13 mouse cellular contexts compared by ENCODE assay signal in the genomic region with DNA sequence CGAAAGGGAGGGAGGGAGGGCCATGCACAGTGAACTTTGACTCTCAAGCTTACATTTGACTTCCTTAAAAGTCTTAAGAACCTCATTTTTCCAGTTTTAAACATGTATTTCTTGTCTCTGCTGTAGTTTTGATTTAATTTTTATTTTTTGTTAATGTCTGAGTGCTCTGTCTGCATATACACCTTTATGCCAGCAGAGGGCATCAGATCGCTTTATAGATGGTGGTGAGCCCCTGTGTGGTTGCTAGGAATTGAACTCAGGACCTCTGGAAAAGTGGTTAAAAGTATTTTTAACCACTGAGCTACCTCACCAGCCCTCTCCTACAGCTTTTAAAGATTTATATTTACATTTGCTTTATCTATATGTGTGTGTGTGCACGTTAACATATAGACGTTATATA.
DNase-seq lines count a peak whose midpoint lies in the region; ATAC-seq and TF ChIP-seq lines count a peak whose summit lies in the region.
"Had no signal": no experiment of that assay in that cellular context is flagged by ENCODE, and none has a peak within 500 bp of the region (broad histone marks: within the 10 kb centered on the region; RNA-seq: fewer than 3 reads in every experiment).

No protein-coding gene starts in this region.

- no peak for DNase-seq in kidney, adult 2 months
- DNase-seq in kidney, postnatal 10 days, result no peak
- peak; percentile 47 for DNase-seq in midbrain, embryonic 14.5 days
- DNase-seq in midbrain, embryonic 11.5 days (ENCODE audit: low spot score, missing footprints), result no peak
- no peak for DNase-seq in ES-E14 (ENCODE audit: low read depth, low spot score)
- peak; percentile 61 for DNase-seq in induced T-regulatory cell, adult 2 months (ENCODE audit: low read depth)
- DNase-seq in left cerebral cortex, adult 8-10 months (ENCODE audit: low spot score in 2 of 2), result no peak
- DNase-seq in urinary bladder, adult 2 months (ENCODE audit: low spot score), result no peak
- DNase-seq: cerebellum, postnatal 36 days; gastrocnemius, postnatal 14 days; kidney, adult 18-20 months; liver, embryonic 13.5 days had no signal

- ATAC-seq in midbrain, embryonic 14.5 days (ENCODE audit: low FRiP score, low TSS enrichment), result no peak
- no peak for ATAC-seq in midbrain, embryonic 11.5 days (ENCODE audit: low FRiP score)
- ATAC-seq: midbrain, embryonic 13.5 days had no signal

- no peaks in the 10 kb centered on the region for H3K27me3 ChIP-seq in kidney, adult 2 months (replicated peaks; ENCODE audit: control insufficient read depth, insufficient read depth, low read length)
- no peaks in the 10 kb centered on the region for H3K27me3 ChIP-seq in midbrain, embryonic 14.5 days (ENCODE audit: control insufficient read depth, insufficient read depth, low read length)
- no peaks in the 10 kb centered on the region for H3K27me3 ChIP-seq in midbrain, embryonic 11.5 days (ENCODE audit: control insufficient read depth, insufficient read depth, low read length)
- H3K27me3 ChIP-seq: liver, embryonic 13.5 days; midbrain, embryonic 13.5 days had no signal

- no peak overlapping the region for H3K9ac ChIP-seq in midbrain, embryonic 14.5 days (replicated peaks; ENCODE audit: low read length)
- no peak overlapping the region for H3K9ac ChIP-seq in midbrain, embryonic 11.5 days (ENCODE audit: low read length)
- H3K9ac ChIP-seq in ES-E14 (ENCODE audit: insufficient read depth, low read depth, low read length, poor library complexity, severe bottlenecking), result no peak overlapping the region
- H3K9ac ChIP-seq: liver, embryonic 13.5 days; midbrain, embryonic 13.5 days had no signal

- H3K36me3 ChIP-seq in kidney, adult 2 months (ENCODE audit: control insufficient read depth, insufficient read depth, low read length), result no peaks in the 10 kb centered on the region
- no peaks in the 10 kb centered on the region for H3K36me3 ChIP-seq in midbrain, embryonic 14.5 days (ENCODE audit: control insufficient read depth, insufficient read depth, low read length)
- no peaks in the 10 kb centered on the region for H3K36me3 ChIP-seq in midbrain, embryonic 11.5 days (ENCODE audit: control insufficient read depth, insufficient read depth, low read length)
- H3K36me3 ChIP-seq in ES-E14 (ENCODE audit: control insufficient read depth, insufficient read depth, low read length, poor library complexity, severe bottlenecking), result no peaks in the 10 kb centered on the region
- H3K36me3 ChIP-seq: liver, embryonic 13.5 days; midbrain, embryonic 13.5 days had no signal

- 76% methylated on average over 4 of the region's 4 CpGs for WGBS in kidney, adult 2 months
- WGBS in midbrain, embryonic 14.5 days, result 76% methylated on average over 4 of the region's 4 CpGs
- 80% methylated on average over 4 of the region's 4 CpGs for WGBS in midbrain, embryonic 11.5 days

- no peak overlapping the region for H3K27ac ChIP-seq in kidney, adult 2 months (ENCODE audit: insufficient read depth, low read depth, low read length)
- no peak overlapping the region for H3K27ac ChIP-seq in midbrain, embryonic 14.5 days (replicated peaks; ENCODE audit: low read depth, low read length)
- H3K27ac ChIP-seq in midbrain, embryonic 11.5 days (ENCODE audit: low read depth, low read length), result no peak overlapping the region
- H3K27ac ChIP-seq in ES-E14 (ENCODE audit: insufficient read depth, low read depth, low read length, poor library complexity, severe bottlenecking), result no peak overlapping the region
- H3K27ac ChIP-seq: liver, embryonic 13.5 days; midbrain, embryonic 13.5 days had no signal

- peak; percentile 30; the same call in 1 of the 2 replicates for TF ChIP-seq CTCF in kidney, adult 2 months (conservative IDR thresholded peaks at IDR 0.05; ENCODE audit: insufficient read depth, insufficient read length, low read depth, low read length)

- H3K9me3 ChIP-seq in midbrain, embryonic 14.5 days (ENCODE audit: control insufficient read depth, low read length), result no peaks in the 10 kb centered on the region
- H3K9me3 ChIP-seq in midbrain, embryonic 11.5 days (ENCODE audit: control insufficient read depth, low read length), result no peaks in the 10 kb centered on the region
- no peaks in the 10 kb centered on the region for H3K9me3 ChIP-seq in ES-E14 (ENCODE audit: control insufficient read depth, insufficient read depth, low read depth, low read length)
- H3K9me3 ChIP-seq: liver, embryonic 13.5 days; midbrain, embryonic 13.5 days had no signal

- TF ChIP-seq POLR2A in kidney, adult 2 months (IDR thresholded peaks at IDR 0.05; ENCODE audit: low read depth, low read length), result no peak

- no peaks in the 10 kb centered on the region for H3K4me1 ChIP-seq in kidney, adult 2 months (ENCODE audit: control insufficient read depth, insufficient read depth, low read length)
- H3K4me1 ChIP-seq in midbrain, embryonic 14.5 days (ENCODE audit: control insufficient read depth, insufficient read depth, low read length), result no peaks in the 10 kb centered on the region
- no peaks in the 10 kb centered on the region for H3K4me1 ChIP-seq in midbrain, embryonic 11.5 days (ENCODE audit: control insufficient read depth, insufficient read depth, low read length)
- no peaks in the 10 kb centered on the region; a peak in 1 of 4 replicates for H3K4me1 ChIP-seq in ES-E14 (ENCODE audit: control insufficient read depth in 2 of 2, insufficient read depth in 2 of 2, low read length in 2 of 2, poor library complexity in 1 of 2)

- H3K4me3 ChIP-seq in kidney, adult 2 months (ENCODE audit: insufficient read depth, low read depth, low read length), result no peak overlapping the region
- no peak overlapping the region for H3K4me3 ChIP-seq in midbrain, embryonic 14.5 days (replicated peaks; ENCODE audit: low read depth, low read length)
- H3K4me3 ChIP-seq in midbrain, embryonic 11.5 days (ENCODE audit: low read depth, low read length), result no peak overlapping the region
- H3K4me3 ChIP-seq in ES-E14 (ENCODE audit: insufficient read depth in 1 of 2, low read depth in 1 of 2, low read length in 2 of 2, poor library complexity in 1 of 2, severe bottlenecking in 1 of 2), result no peak overlapping the region
- H3K4me3 ChIP-seq: liver, embryonic 13.5 days; midbrain, embryonic 13.5 days had no signal

- no peak overlapping the region for H3K4me2 ChIP-seq in midbrain, embryonic 14.5 days (ENCODE audit: low read length)
- H3K4me2 ChIP-seq in midbrain, embryonic 11.5 days, result no peak overlapping the region
- H3K4me2 ChIP-seq: liver, embryonic 13.5 days; midbrain, embryonic 13.5 days had no signal

- in situ Hi-C loops in ES-E14 (cut with MboI; ENCODE audit: low sequenced_read_pairs in 2 of 2, unreplicated experiment in 2 of 2), result no loop called here

TF ChIP-seq in ES-E14, 5 proteins besides CTCF, POLR2A, EP300 and RAD21:
- TF ChIP-seq ZNF384 (IDR thresholded peaks at IDR 0.05; ENCODE audit: low read depth, low read length), result no peak
- TF ChIP-seq ZC3H11A (IDR thresholded peaks at IDR 0.05; ENCODE audit: borderline replicate concordance, low read depth, low read length), result peak; percentile 64; the same call in 1 of the 2 replicates
- no peak for TF ChIP-seq MAFK (IDR thresholded peaks at IDR 0.05; ENCODE audit: insufficient read depth, low read depth, low read length)

Comparison
In these comparisons a context has a peak if more than half of its experiments do, and no peak if none do; other contexts are left out.
1. DNase-seq: peak in midbrain, embryonic 14.5 days (single experiment) and induced T-regulatory cell, adult 2 months (single experiment); none in kidney, adult 2 months (single experiment), kidney, postnatal 10 days (single experiment), midbrain, embryonic 11.5 days (single experiment), ES-E14 (single experiment), left cerebral cortex, adult 8-10 months (0 of 2) and urinary bladder, adult 2 months (single experiment).